Mouse (Mus musculus) liver, postnatal 0 days (tissue): ENCODE results near the gene Slco3a1.

Experiments
- CTCF ChIP-seq: sonication (generic); IDR thresholded peaks from 2 replicates; pipeline ENCODE4 v1.5.1; 2016; ENCODE audit warnings: antibody characterized with exemption, low read depth
- EP300 ChIP-seq: IDR thresholded peaks from 2 replicates; pipeline ENCODE4 v1.6.1; 2016; ENCODE audit warnings: antibody characterized with exemption, low read depth, mild to moderate bottlenecking

GRCm38 (mm10) chr7:74266511-74267168 lies 287.9 kb downstream of the Slco3a1 start:
- no peak for TF ChIP-seq CTCF
- TF ChIP-seq EP300: no peak
